Mouse (Mus musculus) limb, embryonic 11.5 days (tissue): ENCODE results near the gene Nid2. TPM values are rescaled to one million over a fixed set of nuclear protein-coding genes. Genes with fewer than 3 reads are reported as not detected.

Experiments
- ATAC-seq: fragments of 200-750 bp; cut with Nextera tagmentation; 2 replicates; pipeline ENCODE4 v1.8.0; 2017; ENCODE audit warnings: low read depth; ENCODE audit not compliant: insufficient number of reproducible peaks, low FRiP score, low TSS enrichment
- DNase-seq: peaks from one replicate; pipeline ENCODE4 v3.0.0-alpha.2; 2015; ENCODE audit warnings: low spot score
- H3K27ac ChIP-seq: fragments of 300-500 bp; sonication (generic); replicated peaks from 2 replicates; pipeline ENCODE4 v1.5.1; 2014; ENCODE audit warnings: low read depth, mild to moderate bottlenecking, low read length
- H3K27me3 ChIP-seq: fragments of 300-500 bp; sonication (generic); 2 replicates; pipeline ENCODE4 v1.6.1; 2014; ENCODE audit warnings: mild to moderate bottlenecking, low read length, mixed read lengths; ENCODE audit not compliant: control insufficient read depth, insufficient read depth
- H3K36me3 ChIP-seq: fragments of 300-500 bp; sonication (generic); 2 replicates; pipeline ENCODE4 v1.6.1; 2014; ENCODE audit warnings: mild to moderate bottlenecking, low read length, moderate library complexity, mixed read lengths; ENCODE audit not compliant: control insufficient read depth, insufficient read depth
- H3K4me1 ChIP-seq: fragments of 300-500 bp; sonication (generic); 2 replicates; pipeline ENCODE4 v1.6.1; 2014; ENCODE audit warnings: low read length, mixed read lengths; ENCODE audit not compliant: control insufficient read depth, insufficient read depth
- H3K4me2 ChIP-seq: fragments of 300-500 bp; sonication (generic); 2 replicates; pipeline ENCODE4 v1.6.1; 2014; ENCODE audit warnings: low read depth, mild to moderate bottlenecking, moderate library complexity; ENCODE audit not compliant: severe bottlenecking
- H3K4me3 ChIP-seq: fragments of 300-500 bp; sonication (generic); 2 replicates; pipeline ENCODE4 v1.5.1; 2014; ENCODE audit warnings: low read depth, low read length
- H3K9ac ChIP-seq: fragments of 300-500 bp; sonication (generic); 2 replicates; pipeline ENCODE4 v1.6.1; 2014; ENCODE audit warnings: mild to moderate bottlenecking, low read length
- H3K9me3 ChIP-seq: fragments of 300-500 bp; sonication (generic); 2 replicates; pipeline ENCODE4 v1.6.1; 2016; ENCODE audit warnings: low read length; ENCODE audit not compliant: control insufficient read depth
- WGBS: fragments of 180-500 bp; shearing (Covaris S2); extraction: QIAGEN DNeasy Blood & Tissue Kit; methylation state at CpG from one replicate; pipeline ENCODE4 v1.1.7; 2014; 5-methylcytosine and 5-hydroxymethylcytosine counted together
- polyA plus RNA-seq: library from polyadenylated mRNA; unstranded; fragments of >200 nt; fragmentation: Nextera tagmentation; extraction: Ambion mirVana; gene quantifications from 2 replicates; pipeline ENCODE4 v1.2.1, GENCODE M21; 2014

Nid2 gene
- polyA plus RNA-seq, 1 experiment from 2014 or later = 82.3 TPM

- no peaks in the 10 kb centered on the region for H3K4me1 ChIP-seq
- 42% methylated on average over 5 of the region's 5 CpGs for WGBS
- ATAC-seq = no peak
- H3K36me3 ChIP-seq = no peaks in the 10 kb centered on the region
- no peak for DNase-seq
- no peaks in the 10 kb centered on the region for H3K27me3 ChIP-seq
- no peaks in the 10 kb centered on the region for H3K9me3 ChIP-seq
- H3K4me3 ChIP-seq = no peak overlapping the region
- H3K27ac ChIP-seq = no peak overlapping the region
- H3K4me2 ChIP-seq = no peak overlapping the region
- H3K9ac ChIP-seq = no peak overlapping the region
These were observed 12.8 kb upstream of the Nid2 start for GRCm38 (mm10) chr14:19738094-19738843.

- no peaks in the 10 kb centered on the region for H3K4me1 ChIP-seq
- no peaks in the 10 kb centered on the region for H3K9me3 ChIP-seq
- H3K27ac ChIP-seq = no peak overlapping the region
- DNase-seq (no peak), ATAC-seq (no peak)
- H3K4me2 ChIP-seq = no peak overlapping the region
- H3K36me3 ChIP-seq = no peaks in the 10 kb centered on the region
- no peaks in the 10 kb centered on the region for H3K27me3 ChIP-seq
- no peak overlapping the region for H3K4me3 ChIP-seq
- H3K9ac ChIP-seq = no peak overlapping the region
- WGBS = 79% methylated on average over 9 of the region's 9 CpGs
These were observed 11.5 kb upstream of the Nid2 start for GRCm38 (mm10) chr14:19739416-19740146.

- WGBS = 87% methylated on average over 6 of the region's 6 CpGs
- Histone ChIP-seq H3K36me3 (no peaks in the 10 kb centered on the region), H3K27ac (no peak overlapping the region), H3K9me3 (no peaks in the 10 kb centered on the region), H3K27me3 (no peaks in the 10 kb centered on the region), H3K4me1 (no peaks in the 10 kb centered on the region), H3K4me3 (no peak overlapping the region), H3K4me2 (no peak overlapping the region), H3K9ac (no peak overlapping the region)
- DNase-seq (no peak), ATAC-seq (no peak)
These were observed 10.8 kb upstream of the Nid2 start for GRCm38 (mm10) chr14:19740147-19740738.

- Histone ChIP-seq H3K27me3 (no peaks in the 10 kb centered on the region), H3K4me2 (no peak overlapping the region), H3K36me3 (no peaks in the 10 kb centered on the region), H3K4me3 (no peak overlapping the region), H3K27ac (no peak overlapping the region), H3K9ac (no peak overlapping the region), H3K9me3 (no peaks in the 10 kb centered on the region), H3K4me1 (peaks cover 5% of the 10 kb centered on the region)
- ATAC-seq (no peak), DNase-seq (no peak)
- 81% methylated on average over 5 of the region's 5 CpGs for WGBS
These were observed 6.2 kb upstream of the Nid2 start for GRCm38 (mm10) chr14:19744876-19745275.

GRCm38 (mm10) chr14:19746232-19746631 lies 4.8 kb upstream of the Nid2 start:
- H3K4me2 ChIP-seq = no peak overlapping the region
- no peaks in the 10 kb centered on the region for H3K9me3 ChIP-seq
- no peak overlapping the region for H3K4me3 ChIP-seq
- no peak overlapping the region; the same call in 1 of the 2 replicates for H3K27ac ChIP-seq
- WGBS = 92% methylated on average over 2 of the region's 2 CpGs
- no peaks in the 10 kb centered on the region for H3K27me3 ChIP-seq
- H3K9ac ChIP-seq = no peak overlapping the region
- H3K36me3 ChIP-seq = no peaks in the 10 kb centered on the region
- ATAC-seq (no peak), DNase-seq (no peak)
- peaks cover 8% of the 10 kb centered on the region for H3K4me1 ChIP-seq

GRCm38 (mm10) chr14:19746731-19747130 lies 4.3 kb upstream of the Nid2 start:
- WGBS = 83% methylated on average over 2 of the region's 2 CpGs
- H3K4me1 ChIP-seq = peaks cover 8% of the 10 kb centered on the region
- no peaks in the 10 kb centered on the region for H3K27me3 ChIP-seq
- H3K9ac ChIP-seq = no peak overlapping the region
- no peak overlapping the region for H3K4me3 ChIP-seq
- ATAC-seq (no peak), DNase-seq (no peak)
- H3K4me2 ChIP-seq = no peak overlapping the region
- H3K36me3 ChIP-seq = no peaks in the 10 kb centered on the region
- H3K9me3 ChIP-seq = no peaks in the 10 kb centered on the region
- no peak overlapping the region; the same call in 1 of the 2 replicates for H3K27ac ChIP-seq

- no peaks in the 10 kb centered on the region for H3K27me3 ChIP-seq
- H3K9me3 ChIP-seq = no peaks in the 10 kb centered on the region
- 43% methylated on average over 2 of the region's 2 CpGs for WGBS
- H3K9ac ChIP-seq = no peak overlapping the region
- DNase-seq (no peak), ATAC-seq (no peak)
- peaks cover 17% of the 10 kb centered on the region for H3K4me1 ChIP-seq
- 0 out of 2 replicates have a peak, but pooled peaks cover 3% of the 10 kb centered on the region for H3K36me3 ChIP-seq
- no peak overlapping the region for H3K4me3 ChIP-seq
- H3K27ac ChIP-seq = peak overlapping the region; percentile 99
- no peak overlapping the region for H3K4me2 ChIP-seq
These were observed 1.3 kb upstream of the Nid2 start for GRCm38 (mm10) chr14:19749743-19750142.

GRCm38 (mm10) chr14:19750411-19751024 lies 547 bp upstream of the Nid2 start:
- Histone ChIP-seq H3K4me3 (peak overlapping the region; percentile 65), H3K9me3 (no peaks in the 10 kb centered on the region), H3K4me2 (peak overlapping the region; percentile 79), H3K36me3 (0 out of 2 replicates have a peak, but pooled peaks cover 3% of the 10 kb centered on the region), H3K9ac (peak overlapping the region; percentile 71), H3K4me1 (peaks cover 17% of the 10 kb centered on the region), H3K27ac (peak overlapping the region; percentile 99), H3K27me3 (no peaks in the 10 kb centered on the region)
- DNase-seq (peak; percentile 86), ATAC-seq (peak; percentile 84)
- WGBS = under 1% methylated on average over 26 of the region's 26 CpGs
